Mouse (Mus musculus) heart, postnatal 0 days (tissue): ENCODE data around the gene 1700020L24Rik.
A peak's percentile ranks its signal among the peaks of the same experiment; 100 is the strongest.

Experiments used
- CTCF ChIP-seq: IDR thresholded peaks from 2 replicates; pipeline ENCODE4 v1.5.1; 2016; ENCODE audit warnings: antibody characterized with exemption, control low read depth, low read depth
- EP300 ChIP-seq: IDR thresholded peaks from 2 replicates; pipeline ENCODE4 v1.6.1; 2016; ENCODE audit warnings: antibody characterized with exemption, low read depth

DNA sequence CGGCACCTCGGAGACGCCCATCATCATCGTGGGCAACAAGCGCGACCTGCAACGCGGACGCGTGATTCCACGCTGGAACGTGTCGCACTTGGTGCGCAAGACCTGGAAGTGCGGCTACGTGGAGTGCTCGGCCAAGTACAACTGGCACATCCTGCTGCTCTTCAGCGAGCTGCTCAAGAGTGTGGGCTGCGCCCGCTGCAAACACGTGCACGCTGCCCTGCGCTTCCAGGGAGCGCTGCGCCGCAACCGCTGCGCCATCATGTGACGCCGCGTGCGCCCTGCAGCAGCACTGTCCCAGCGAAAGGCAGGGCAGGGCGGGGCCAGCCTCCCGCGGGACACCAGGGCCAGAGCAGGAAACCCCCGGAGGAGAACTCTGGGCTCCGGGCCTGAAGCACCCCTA is 18.9 kb upstream of the 1700020L24Rik start:
- peak; percentile 40 for TF ChIP-seq CTCF
- TF ChIP-seq EP300: no peak
